In the genomic region with DNA sequence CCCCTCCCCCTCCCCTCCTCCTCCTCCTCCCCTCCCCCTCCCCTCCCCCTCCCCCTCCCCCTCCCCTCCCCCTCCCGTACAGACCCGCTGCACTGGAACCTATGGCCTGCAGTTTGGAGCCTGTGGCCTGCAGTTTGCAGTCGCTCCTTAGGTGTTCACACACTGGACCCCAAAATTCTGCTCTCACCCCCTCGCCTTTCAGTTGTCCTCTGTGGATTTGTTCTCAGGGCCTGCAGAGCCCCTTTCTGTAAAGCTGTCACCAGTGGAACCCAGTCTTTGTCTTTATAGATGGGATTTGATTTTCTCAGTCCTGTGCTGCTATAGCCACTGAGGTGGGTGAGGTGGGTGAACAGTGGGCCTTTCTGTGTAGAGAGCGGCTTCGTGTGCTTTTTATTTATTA, we compare ENCODE assay signal across 17 mouse cellular contexts. TPM values are rescaled to one million over a fixed set of nuclear protein-coding genes. Genes with fewer than 3 reads are reported as not detected.
A peak's percentile ranks its signal among the peaks of the same experiment; 100 is the strongest.
DNase-seq lines count a peak whose midpoint lies in the region; ATAC-seq and TF ChIP-seq lines count a peak whose summit lies in the region.
"Had no signal": no experiment of that assay in that cellular context is flagged by ENCODE, and none has a peak within 500 bp of the region (broad histone marks: within the 10 kb centered on the region; RNA-seq: fewer than 3 reads in every experiment).

No protein-coding gene starts in this region.

- in situ Hi-C loops in CH12.LX (cut with MboI; ENCODE audit: low pct_ligation_motif_present, low pct_unique_long_range_greater_than_20kb, low sequenced_read_pairs): no loop called here

- ATAC-seq in heart, embryonic 11.5 days (replicated peaks; ENCODE audit: insufficient number of reproducible peaks, low FRiP score, low TSS enrichment): no peak
- no peak for ATAC-seq in kidney, embryonic 15.5 days (replicated peaks; ENCODE audit: low FRiP score)
- no peak; the same call in 1 of the 2 replicates for ATAC-seq in limb, embryonic 15.5 days (ENCODE audit: insufficient number of reproducible peaks, low FRiP score, low TSS enrichment, low read depth)
- ATAC-seq in liver, embryonic 12.5 days: no peak
- ATAC-seq: forebrain, embryonic 15.5 days; hindbrain, postnatal 0 days; midbrain, embryonic 16.5 days had no signal

- WGBS in heart, embryonic 11.5 days (ENCODE audit: insufficient replicate concordance): 85% methylated on average over 4 of the region's 6 CpGs
- 88% methylated on average over 4 of the region's 6 CpGs for WGBS in kidney, embryonic 15.5 days
- WGBS in limb, embryonic 15.5 days: 76% methylated on average over 4 of the region's 6 CpGs
- WGBS in liver, embryonic 12.5 days (ENCODE audit: insufficient replicate concordance): 64% methylated on average over 4 of the region's 6 CpGs

- H3K36me3 ChIP-seq in heart, embryonic 11.5 days (ENCODE audit: control insufficient read depth, insufficient read depth, low read length): no peaks in the 10 kb centered on the region
- no peaks in the 10 kb centered on the region for H3K36me3 ChIP-seq in kidney, embryonic 15.5 days
- no peaks in the 10 kb centered on the region for H3K36me3 ChIP-seq in CH12.LX (replicated peaks in 1 of 2; ENCODE audit: control insufficient read depth in 1 of 2, insufficient read depth in 1 of 2, low read length in 1 of 2)
- no peaks in the 10 kb centered on the region for H3K36me3 ChIP-seq in limb, embryonic 15.5 days
- no peaks in the 10 kb centered on the region for H3K36me3 ChIP-seq in liver, embryonic 12.5 days
- H3K36me3 ChIP-seq: forebrain, embryonic 15.5 days; lung, embryonic 15.5 days; neural tube, embryonic 13.5 days had no signal

- H3K9ac ChIP-seq in heart, embryonic 11.5 days (ENCODE audit: low read depth, low read length): no peak overlapping the region
- no peak overlapping the region for H3K9ac ChIP-seq in kidney, embryonic 15.5 days
- H3K9ac ChIP-seq in CH12.LX (ENCODE audit: insufficient read depth, low read depth): no peak overlapping the region
- no peak overlapping the region for H3K9ac ChIP-seq in limb, embryonic 15.5 days
- no peak overlapping the region for H3K9ac ChIP-seq in liver, embryonic 12.5 days
- H3K9ac ChIP-seq: forebrain, embryonic 15.5 days; lung, embryonic 15.5 days; neural tube, embryonic 13.5 days had no signal

- dilution Hi-C loops in CH12.LX (cut with MboI; ENCODE audit: extremely low pct_ligation_motif_present, extremely low pct_unique_long_range_greater_than_20kb, low sequenced_read_pairs): no loop called here

- H3K27me3 ChIP-seq in heart, embryonic 11.5 days (ENCODE audit: control insufficient read depth, insufficient read depth, low read length): no peaks in the 10 kb centered on the region
- H3K27me3 ChIP-seq in kidney, embryonic 15.5 days: no peaks in the 10 kb centered on the region
- H3K27me3 ChIP-seq in CH12.LX (replicated peaks): no peaks in the 10 kb centered on the region
- H3K27me3 ChIP-seq in limb, embryonic 15.5 days: no peaks in the 10 kb centered on the region
- no peaks in the 10 kb centered on the region for H3K27me3 ChIP-seq in liver, embryonic 12.5 days (replicated peaks)
- H3K27me3 ChIP-seq: forebrain, embryonic 15.5 days; lung, embryonic 15.5 days; neural tube, embryonic 13.5 days had no signal

- no peaks in the 10 kb centered on the region; the same call in 1 of the 2 replicates for H3K79me2 ChIP-seq in CH12.LX (replicated peaks; ENCODE audit: control insufficient read depth, extremely low read depth, insufficient read depth, poor library complexity, severe bottlenecking)

- no peak overlapping the region for H3K4me2 ChIP-seq in heart, embryonic 11.5 days
- H3K4me2 ChIP-seq in kidney, embryonic 15.5 days: no peak overlapping the region
- H3K4me2 ChIP-seq in CH12.LX (ENCODE audit: insufficient read depth, low read depth, poor library complexity, severe bottlenecking): no peak overlapping the region
- H3K4me2 ChIP-seq in limb, embryonic 15.5 days: no peak overlapping the region
- H3K4me2 ChIP-seq in liver, embryonic 12.5 days: no peak overlapping the region
- H3K4me2 ChIP-seq: forebrain, embryonic 15.5 days; lung, embryonic 15.5 days; neural tube, embryonic 13.5 days had no signal

- no peak for TF ChIP-seq RAD21 in CH12.LX (IDR thresholded peaks at IDR 0.05; ENCODE audit: low read depth, low read length)

- no peak for TF ChIP-seq POLR2A in CH12.LX (IDR thresholded peaks at IDR 0.05; ENCODE audit: low read depth, low read length)

- H3K4me1 ChIP-seq in heart, embryonic 11.5 days (ENCODE audit: control insufficient read depth, insufficient read depth, low read length): peaks cover 6% of the 10 kb centered on the region
- peaks cover 20% of the 10 kb centered on the region for H3K4me1 ChIP-seq in kidney, embryonic 15.5 days
- peaks cover 18 to 76% of the 10 kb centered on the region in 2 experiments for H3K4me1 ChIP-seq in CH12.LX (ENCODE audit: control insufficient read depth in 1 of 2, insufficient read depth in 2 of 2)
- H3K4me1 ChIP-seq in limb, embryonic 15.5 days: peaks cover 4% of the 10 kb centered on the region; the same call in 1 of the 2 replicates
- H3K4me1 ChIP-seq in liver, embryonic 12.5 days: peaks cover 16% of the 10 kb centered on the region; the same call in 1 of the 2 replicates
- H3K4me1 ChIP-seq: forebrain, embryonic 15.5 days; neural tube, embryonic 13.5 days had no signal

- TF ChIP-seq CTCF in CH12.LX (conservative IDR thresholded peaks at IDR 0.05 in 1 of 2, IDR thresholded peaks at IDR 0.05 in 1 of 2; ENCODE audit: low read depth in 2 of 2, low read length in 2 of 2): no peak

- H3K4me3 ChIP-seq in heart, embryonic 11.5 days (ENCODE audit: low read depth, low read length): no peak overlapping the region
- no peak overlapping the region for H3K4me3 ChIP-seq in kidney, embryonic 15.5 days (replicated peaks)
- H3K4me3 ChIP-seq in CH12.LX (replicated peaks in 1 of 3; ENCODE audit: low read depth in 2 of 3, low read length in 2 of 3, poor library complexity in 1 of 3): no peak overlapping the region
- H3K4me3 ChIP-seq in limb, embryonic 15.5 days: no peak overlapping the region
- H3K4me3 ChIP-seq in liver, embryonic 12.5 days: no peak overlapping the region
- H3K4me3 ChIP-seq: forebrain, embryonic 15.5 days; layer of hippocampus, adult 2 months; lung, embryonic 15.5 days; neural tube, embryonic 13.5 days had no signal

- H3K27ac ChIP-seq in heart, embryonic 11.5 days (ENCODE audit: low read depth, low read length): 0 out of 2 replicates have a peak overlapping the region, but pooled peaks have one; percentile 10
- peak overlapping the region; percentile 41; the same call in 1 of the 2 replicates for H3K27ac ChIP-seq in kidney, embryonic 15.5 days
- H3K27ac ChIP-seq in CH12.LX (ENCODE audit: insufficient read depth, low read depth): no peak overlapping the region
- H3K27ac ChIP-seq in limb, embryonic 15.5 days: peak overlapping the region; percentile 54; the same call in 1 of the 2 replicates
- H3K27ac ChIP-seq in liver, embryonic 12.5 days: no peak overlapping the region
- H3K27ac ChIP-seq: forebrain, embryonic 15.5 days; layer of hippocampus, adult 2 months; lung, embryonic 15.5 days; neural tube, embryonic 13.5 days had no signal

- no peaks in the 10 kb centered on the region for H3K9me3 ChIP-seq in heart, embryonic 11.5 days (replicated peaks; ENCODE audit: control insufficient read depth, low read length)
- H3K9me3 ChIP-seq in kidney, embryonic 15.5 days (replicated peaks): no peaks in the 10 kb centered on the region
- H3K9me3 ChIP-seq in CH12.LX (replicated peaks; ENCODE audit: low read length): no peaks in the 10 kb centered on the region
- H3K9me3 ChIP-seq in limb, embryonic 15.5 days: no peaks in the 10 kb centered on the region
- H3K9me3 ChIP-seq in liver, embryonic 12.5 days (replicated peaks): no peaks in the 10 kb centered on the region
- H3K9me3 ChIP-seq: forebrain, embryonic 15.5 days; lung, embryonic 15.5 days; neural tube, embryonic 13.5 days had no signal

- no peak for DNase-seq in heart, adult 11 months
- DNase-seq in kidney, adult 18-20 months: no peak
- no peak for DNase-seq in CH12.LX (ENCODE audit: extremely low read depth)
- DNase-seq in urinary bladder, postnatal 25 days (ENCODE audit: low spot score): no peak
- DNase-seq: adrenal gland, adult 8-10 months; cerebellum, adult 2 months had no signal

- TF ChIP-seq EP300 in CH12.LX (IDR thresholded peaks at IDR 0.05; ENCODE audit: low read length): no peak

TF ChIP-seq in CH12.LX, 34 proteins besides CTCF, POLR2A, EP300 and RAD21:
- TF ChIP-seq ZKSCAN1 (IDR thresholded peaks at IDR 0.05; ENCODE audit: borderline replicate concordance, low read depth, low read length): no peak
- 0 out of 2 replicates have a peak, but pooled peaks have one; percentile 16 for TF ChIP-seq CHD2 (IDR thresholded peaks at IDR 0.05; ENCODE audit: low read length)
- TF ChIP-seq GABPA (IDR thresholded peaks at IDR 0.05; ENCODE audit: insufficient replicate concordance, low read depth, low read length): no peak

RNA-seq across cellular contexts. Expression of gene Rhoh, which starts 2.7 kb away (rescaled TPM):
- polyA plus RNA-seq in heart, embryonic 11.5 days (2014; fragmentation: Nextera tagmentation; extraction: Ambion mirVana): 0.37 and 0.66 TPM in 2 replicates
- 0.50 and 0.78 TPM in 2 replicates for polyA plus RNA-seq in kidney, embryonic 15.5 days (2015; fragmentation: Nextera tagmentation; extraction: Ambion mirVana)
- total RNA-seq in CH12.LX (2012; rRNA removed) (18.9 and 23.3 TPM in 2 replicates), CH12.LX (2014; rRNA removed) (20.0 and 22.1 TPM in 2 replicates)
- polyA plus RNA-seq in CH12.LX (2012; ENCODE audit: insufficient read length, low read depth): 12.1 and 13.7 TPM in 2 replicates
- polyA plus RNA-seq in limb, embryonic 15.5 days (2015; fragmentation: Nextera tagmentation; extraction: Ambion mirVana): 2.2 and 3.4 TPM in 2 replicates
- 2.1 and 2.5 TPM in 2 replicates for polyA plus RNA-seq in liver, embryonic 12.5 days (2016; fragmentation: Nextera tagmentation; extraction: Ambion mirVana)
- polyA plus RNA-seq: C2C12 had no signal

Comparison
In these comparisons a context has a peak if more than half of its experiments do, and no peak if none do; other contexts are left out.
1. H3K27ac ChIP-seq: peak in heart, embryonic 11.5 days (single experiment), kidney, embryonic 15.5 days (single experiment) and limb, embryonic 15.5 days (single experiment); none in CH12.LX (single experiment) and liver, embryonic 12.5 days (single experiment).